Mouse (Mus musculus) liver, adult 2 months (tissue): ENCODE results near the gene Dcakd. TPM values are rescaled to one million over a fixed set of nuclear protein-coding genes. Genes with fewer than 3 reads are reported as not detected.

Experiments used
- DNase-seq: peaks from one replicate; pipeline ENCODE4 v3.0.0-alpha.2; 2011; ENCODE audit warnings: low read depth, low spot score; ENCODE audit errors: extremely low read depth
- H3K27ac ChIP-seq: fragments of 200-500 bp; replicated peaks from 2 replicates; pipeline ENCODE4 v1.5.1; 2012; ENCODE audit warnings: low read depth, mild to moderate bottlenecking, control low read depth, inconsistent platforms, low read length; ENCODE audit not compliant: insufficient read depth
- H3K27me3 ChIP-seq: fragments of 200-500 bp; 2 replicates; pipeline ENCODE4 v1.6.1; 2012; ENCODE audit warnings: mild to moderate bottlenecking, moderate library complexity, low read length, inconsistent platforms; ENCODE audit not compliant: control insufficient read depth, insufficient read depth
- H3K36me3 ChIP-seq: fragments of 200-500 bp; 2 replicates; pipeline ENCODE4 v1.6.1; 2012; ENCODE audit warnings: low read length, inconsistent platforms; ENCODE audit not compliant: control insufficient read depth, insufficient read depth
- H3K4me1 ChIP-seq: fragments of 200-500 bp; 2 replicates; pipeline ENCODE4 v1.6.1; 2011; ENCODE audit warnings: low read length; ENCODE audit not compliant: control insufficient read depth, insufficient read depth
- H3K4me3 ChIP-seq: fragments of 200-500 bp; 2 replicates; pipeline ENCODE4 v1.5.1; 2011; ENCODE audit warnings: low read depth, mild to moderate bottlenecking, control low read depth, low read length, moderate library complexity; ENCODE audit not compliant: insufficient read depth
- H3K79me2 ChIP-seq: fragments of 200-500 bp; 2 replicates; pipeline ENCODE4 v1.6.1; 2012; ENCODE audit warnings: inconsistent platforms, mild to moderate bottlenecking, low read length, moderate library complexity; ENCODE audit not compliant: control insufficient read depth, insufficient read depth
- H3K9ac ChIP-seq: fragments of 200-500 bp; 2 replicates; pipeline ENCODE4 v1.6.1; 2012; ENCODE audit warnings: low read depth, mild to moderate bottlenecking, control low read depth, inconsistent platforms, low read length
- CTCF ChIP-seq: fragments of 200-500 bp; IDR thresholded peaks from 2 replicates; pipeline ENCODE4 v1.5.1; 2011; ENCODE audit warnings: low read depth, low read length, control low read depth
- POLR2A ChIP-seq: fragments of 200-500 bp; IDR thresholded peaks from 2 replicates; pipeline ENCODE4 v1.6.1; 2011; ENCODE audit warnings: low read length, control low read depth; ENCODE audit not compliant: insufficient read depth; ENCODE audit errors: extremely low read depth
- WGBS: fragments of 180-500 bp; shearing (Covaris S2); methylation state at CpG from one replicate; pipeline ENCODE4 v1.1.7; 2018; 5-methylcytosine and 5-hydroxymethylcytosine counted together
- polyA plus RNA-seq: library from polyadenylated mRNA; depleted of rRNA; stranded (reverse); fragments of >200 nt; gene quantifications from 2 replicates; pipeline ENCODE4 v1.2.3, GENCODE M21; 2012
- total RNA-seq: library from RNA; depleted of rRNA; stranded (reverse); fragments of >200 nt; gene quantifications from 2 replicates; pipeline ENCODE4 v1.2.3, GENCODE M21; 2014

Dcakd gene
- total and polyA plus RNA-seq, 2 experiments, result 23.9 to 45.8 TPM

DNA sequence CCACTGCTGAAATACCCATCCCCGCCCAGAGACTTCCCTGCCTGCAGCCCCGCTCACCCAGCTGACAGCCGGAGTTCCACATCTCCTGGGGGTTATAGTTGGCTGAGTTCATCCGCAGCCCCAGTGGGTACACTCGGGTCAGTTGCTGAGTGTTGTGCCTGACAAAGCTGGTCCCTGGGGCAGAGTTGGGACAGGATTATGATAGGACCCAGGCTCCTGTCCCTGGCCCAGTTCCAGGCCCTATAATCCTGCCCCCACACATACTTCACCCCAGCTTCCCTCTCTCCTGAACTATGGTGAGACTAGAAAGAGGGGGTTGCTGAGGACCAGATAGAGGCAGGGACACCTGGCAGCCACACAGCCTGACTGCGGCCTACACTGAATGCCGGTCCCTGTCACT, 45.5 kb upstream of the Dcakd start:
- Histone ChIP-seq H3K4me1 (no peaks in the 10 kb centered on the region), H3K27ac (no peak overlapping the region), H3K9ac (no peak overlapping the region), H3K27me3 (no peaks in the 10 kb centered on the region), H3K79me2 (no peaks in the 10 kb centered on the region), H3K4me3 (no peak overlapping the region), H3K36me3 (peaks cover 3% of the 10 kb centered on the region; the same call in 1 of the 2 replicates)
- no peak for TF ChIP-seq POLR2A
- TF ChIP-seq CTCF, result no peak
- DNase-seq, result no peak
- WGBS, result 96% methylated on average over 7 of the region's 7 CpGs

DNA sequence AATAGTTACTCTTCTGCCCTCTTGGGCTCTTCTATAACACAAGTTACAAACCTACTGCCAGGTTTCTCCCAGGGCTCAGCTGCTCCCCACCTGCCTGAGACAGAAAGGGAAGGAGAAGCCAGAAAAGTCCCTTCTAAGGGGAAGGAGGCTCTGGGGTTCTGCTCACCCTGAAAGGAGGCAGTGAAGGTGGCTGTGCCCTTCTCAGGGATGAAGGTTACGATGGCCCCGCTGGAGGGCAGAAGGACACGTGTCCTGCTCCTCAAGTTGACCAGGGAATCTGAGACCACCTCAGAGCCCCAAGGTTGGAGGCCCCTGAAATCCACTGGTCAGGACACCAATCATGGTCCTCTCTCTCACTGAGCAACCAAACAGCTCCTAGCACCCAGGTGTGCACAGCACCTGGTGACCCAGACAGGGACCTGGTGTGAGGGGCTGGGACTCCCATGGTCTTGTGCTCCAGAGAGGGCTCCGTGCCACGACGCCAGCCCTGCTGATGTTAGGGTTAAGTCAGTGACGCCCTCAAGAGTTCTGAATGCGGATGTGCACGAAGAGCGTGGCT, 42.3 kb upstream of the Dcakd start:
- DNase-seq, result no peak
- no peak overlapping the region for H3K27ac ChIP-seq
- H3K4me1 ChIP-seq, result peaks cover 7% of the 10 kb centered on the region; the same call in 1 of the 2 replicates
- peaks cover 24% of the 10 kb centered on the region for H3K36me3 ChIP-seq
- TF ChIP-seq CTCF (no peak), POLR2A (no peak)
- WGBS, result 97% methylated on average over 10 of the region's 10 CpGs
- H3K4me3 ChIP-seq, result no peak overlapping the region
- H3K27me3 ChIP-seq, result no peaks in the 10 kb centered on the region
- no peaks in the 10 kb centered on the region for H3K79me2 ChIP-seq
- no peak overlapping the region for H3K9ac ChIP-seq

DNA sequence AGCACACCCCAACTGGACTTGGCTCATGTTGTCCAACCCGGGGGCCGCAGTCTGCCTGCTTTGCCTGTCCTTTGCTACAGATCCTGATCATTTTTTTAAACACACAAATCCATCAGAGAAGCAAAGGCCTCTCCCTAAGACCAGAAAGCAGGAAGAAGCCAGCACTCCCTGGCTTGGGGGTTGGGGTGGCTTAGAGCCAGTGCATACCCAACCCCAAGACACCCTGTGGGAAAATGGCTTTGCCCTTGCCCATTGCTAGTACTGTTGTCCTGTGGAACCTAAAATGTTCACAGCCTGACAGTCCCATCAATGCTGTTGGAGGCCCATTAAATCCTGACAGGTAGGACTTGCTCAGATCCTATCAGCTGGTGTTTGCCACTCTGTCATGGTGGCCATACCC, 41.6 kb upstream of the Dcakd start:
- H3K36me3 ChIP-seq, result peaks cover 29% of the 10 kb centered on the region

DNA sequence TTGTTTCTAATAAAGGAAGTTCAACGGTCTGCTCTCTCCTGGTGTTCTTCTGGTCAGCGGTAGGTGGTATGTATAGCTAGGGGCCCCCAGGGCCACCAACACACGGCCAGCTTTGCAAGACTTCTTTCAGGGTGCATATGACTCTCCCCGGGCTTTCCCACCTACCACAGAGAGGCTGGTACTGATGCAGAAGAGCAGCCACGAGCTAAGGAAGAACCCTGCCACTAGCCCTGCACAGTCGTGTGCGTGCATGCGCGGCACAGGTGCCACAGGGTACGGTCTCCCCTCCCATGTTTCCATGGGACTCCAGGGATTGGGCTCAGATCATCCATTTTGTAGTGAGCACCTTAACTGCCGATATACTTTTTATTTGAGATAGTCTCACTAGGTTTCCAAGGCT, 40.8 kb upstream of the Dcakd start:
- no peaks in the 10 kb centered on the region for H3K79me2 ChIP-seq
- peaks cover 35% of the 10 kb centered on the region for H3K36me3 ChIP-seq
- H3K9ac ChIP-seq, result no peak overlapping the region
- H3K4me3 ChIP-seq, result no peak overlapping the region
- 97% methylated on average over 11 of the region's 11 CpGs for WGBS
- TF ChIP-seq CTCF, result no peak
- no peak for TF ChIP-seq POLR2A
- DNase-seq, result no peak
- H3K4me1 ChIP-seq, result peaks cover 7% of the 10 kb centered on the region; the same call in 1 of the 2 replicates
- no peak overlapping the region for H3K27ac ChIP-seq
- H3K27me3 ChIP-seq, result no peaks in the 10 kb centered on the region

More for the DNA sequence above, 41.6 kb upstream of the Dcakd start:
- Histone ChIP-seq H3K4me1 (peaks cover 7% of the 10 kb centered on the region; the same call in 1 of the 2 replicates), H3K27me3 (no peaks in the 10 kb centered on the region), H3K4me3 (no peak overlapping the region), H3K27ac (no peak overlapping the region), H3K9ac (no peak overlapping the region), H3K79me2 (no peaks in the 10 kb centered on the region)
- WGBS, result 98% methylated on average over 2 of the region's 2 CpGs
- no peak for TF ChIP-seq POLR2A
- no peak for TF ChIP-seq CTCF
- DNase-seq, result no peak

DNA sequence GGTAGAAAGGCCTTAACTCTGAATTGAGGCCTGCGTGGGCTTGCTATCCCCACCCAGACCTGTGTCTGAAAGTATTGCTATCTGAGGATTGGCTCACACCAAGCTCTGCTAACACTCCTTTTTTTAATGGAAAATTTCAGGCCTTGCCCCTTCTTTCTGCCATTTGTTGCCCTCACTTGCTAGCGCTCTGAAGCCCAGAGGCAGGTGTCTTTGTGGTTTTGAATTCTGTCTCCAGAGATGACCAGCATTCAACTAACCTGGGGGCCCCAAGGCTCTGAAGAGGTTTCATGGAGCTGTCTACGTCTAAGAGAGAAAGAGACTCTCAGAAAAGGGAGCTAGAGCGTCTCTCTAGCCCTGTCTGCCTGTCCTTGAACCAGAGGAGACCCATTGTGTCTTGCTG, 40.1 kb upstream of the Dcakd start:
- H3K4me1 ChIP-seq, result peaks cover 7% of the 10 kb centered on the region; the same call in 1 of the 2 replicates
- DNase-seq, result no peak
- peaks cover 40% of the 10 kb centered on the region for H3K36me3 ChIP-seq
- no peak overlapping the region; the same call in 1 of the 2 replicates for H3K27ac ChIP-seq
- H3K9ac ChIP-seq, result no peak overlapping the region
- H3K79me2 ChIP-seq, result no peaks in the 10 kb centered on the region
- TF ChIP-seq CTCF (no peak), POLR2A (no peak)
- no peaks in the 10 kb centered on the region for H3K27me3 ChIP-seq
- no peak overlapping the region for H3K4me3 ChIP-seq
- 91% methylated on average over 4 of the region's 4 CpGs for WGBS

DNA sequence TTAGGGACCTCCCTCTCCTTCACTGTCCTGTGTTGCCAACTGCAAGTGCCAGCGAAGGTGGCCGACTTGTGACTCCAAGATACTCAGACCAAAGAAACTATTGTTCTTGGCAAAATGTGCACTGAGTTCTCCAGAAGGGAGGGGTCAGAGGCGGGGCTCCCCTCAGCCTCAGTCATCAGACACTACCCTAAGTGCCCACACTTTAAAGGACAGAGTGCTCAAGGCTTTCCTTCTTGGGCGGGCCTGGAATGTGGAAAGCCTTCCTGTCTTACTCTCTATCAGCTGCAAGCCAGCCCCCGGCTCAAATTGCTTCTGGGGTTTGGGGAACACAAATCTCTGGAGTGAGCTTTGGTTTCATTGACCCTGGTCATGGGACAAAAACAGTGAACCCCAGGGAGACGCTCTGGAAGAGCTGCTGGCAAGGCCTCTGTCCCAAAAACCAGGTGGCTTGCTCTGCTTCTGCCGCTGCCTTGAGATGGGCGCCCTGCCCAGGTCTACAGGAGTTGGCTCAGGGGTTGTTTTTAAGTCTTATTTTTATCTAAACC, 39.4 kb upstream of the Dcakd start:
- peak; percentile 12 for DNase-seq
- no peak overlapping the region; the same call in 1 of the 2 replicates for H3K27ac ChIP-seq
- TF ChIP-seq POLR2A (no peak), CTCF (no peak)
- no peaks in the 10 kb centered on the region for H3K27me3 ChIP-seq
- H3K79me2 ChIP-seq, result no peaks in the 10 kb centered on the region
- no peak overlapping the region for H3K9ac ChIP-seq
- no peak overlapping the region for H3K4me3 ChIP-seq
- H3K4me1 ChIP-seq, result peaks cover 7% of the 10 kb centered on the region; the same call in 1 of the 2 replicates
- H3K36me3 ChIP-seq, result peaks cover 45% of the 10 kb centered on the region
- WGBS, result 63% methylated on average over 8 of the region's 8 CpGs
